Mouse (Mus musculus): Measurements from ENCODE around the gene Fam149a. TPM values are rescaled to one million over a fixed set of nuclear protein-coding genes. Genes with fewer than 3 reads are reported as not detected.

The Fam149a gene
- polyA plus RNA-seq, 1 experiment from 2014 or later: 11.4 TPM

- 63% methylated on average over 6 of the region's 6 CpGs for WGBS
- Histone ChIP-seq H3K4me1 (peaks cover 7% of the 10 kb centered on the region; the same call in 1 of the 2 replicates), H3K4me3 (no peak overlapping the region), H3K27me3 (no peaks in the 10 kb centered on the region), H3K4me2 (no peak overlapping the region), H3K36me3 (no peaks in the 10 kb centered on the region), H3K27ac (no peak overlapping the region), H3K9me3 (no peaks in the 10 kb centered on the region), H3K9ac (no peak overlapping the region)
- no peak for ATAC-seq (ENCODE audit: borderline replicate concordance, extremely low read depth, low FRiP score, low TSS enrichment)
Observed at GRCm38 (mm10) chr8:45362323-45362722, 19.8 kb downstream of the Fam149a start.

- Histone ChIP-seq H3K4me2 (peak overlapping the region; percentile 93), H3K4me3 (peak overlapping the region; percentile 70), H3K27ac (no peak overlapping the region), H3K9me3 (no peaks in the 10 kb centered on the region), H3K27me3 (no peaks in the 10 kb centered on the region), H3K36me3 (no peaks in the 10 kb centered on the region), H3K9ac (no peak overlapping the region), H3K4me1 (peaks cover 7% of the 10 kb centered on the region; the same call in 1 of the 2 replicates)
- 74% methylated on average over 6 of the region's 6 CpGs for WGBS
- ATAC-seq (ENCODE audit: borderline replicate concordance, extremely low read depth, low FRiP score, low TSS enrichment): no peak
Observed at GRCm38 (mm10) chr8:45359091-45359605, 22.9 kb downstream of the Fam149a start.

- ATAC-seq (ENCODE audit: borderline replicate concordance, extremely low read depth, low FRiP score, low TSS enrichment): peak; percentile 86
- Histone ChIP-seq H3K27me3 (no peaks in the 10 kb centered on the region), H3K4me2 (peak overlapping the region; percentile 93), H3K4me3 (peak overlapping the region; percentile 70), H3K9ac (peak overlapping the region; percentile 68), H3K36me3 (no peaks in the 10 kb centered on the region), H3K9me3 (no peaks in the 10 kb centered on the region), H3K4me1 (peaks cover 7% of the 10 kb centered on the region; the same call in 1 of the 2 replicates), H3K27ac (peak overlapping the region; percentile 56; the same call in 1 of the 2 replicates)
- WGBS: 3% methylated on average over 49 of the region's 49 CpGs
Observed at GRCm38 (mm10) chr8:45358132-45358918, 23.8 kb downstream of the Fam149a start.

- Histone ChIP-seq H3K9ac (no peak overlapping the region), H3K9me3 (no peaks in the 10 kb centered on the region), H3K4me1 (peaks cover 7% of the 10 kb centered on the region; the same call in 1 of the 2 replicates), H3K27me3 (no peaks in the 10 kb centered on the region), H3K4me3 (no peak overlapping the region), H3K27ac (no peak overlapping the region), H3K36me3 (no peaks in the 10 kb centered on the region), H3K4me2 (no peak overlapping the region)
- ATAC-seq (ENCODE audit: borderline replicate concordance, extremely low read depth, low FRiP score, low TSS enrichment): no peak
- WGBS: 84% methylated on average over 6 of the region's 6 CpGs
Observed at GRCm38 (mm10) chr8:45355809-45356208, 26.3 kb downstream of the Fam149a start.

- Histone ChIP-seq H3K27me3 (no peaks in the 10 kb centered on the region), H3K9ac (no peak overlapping the region), H3K9me3 (no peaks in the 10 kb centered on the region), H3K36me3 (no peaks in the 10 kb centered on the region), H3K4me1 (no peaks in the 10 kb centered on the region), H3K27ac (no peak overlapping the region), H3K4me3 (no peak overlapping the region), H3K4me2 (no peak overlapping the region)
- 14% methylated on average over 6 of the region's 6 CpGs for WGBS
- 0 out of 2 replicates have a peak, but pooled peaks have one; percentile 39 for ATAC-seq (ENCODE audit: borderline replicate concordance, extremely low read depth, low FRiP score, low TSS enrichment)
Observed at GRCm38 (mm10) chr8:45345031-45345430, 37.1 kb downstream of the Fam149a start.

GRCm38 (mm10) chr8:45344298-45344697 lies 37.8 kb downstream of the Fam149a start:
- H3K9me3 ChIP-seq: no peaks in the 10 kb centered on the region
- no peak overlapping the region for H3K9ac ChIP-seq
- H3K4me3 ChIP-seq: no peak overlapping the region
- no peak overlapping the region for H3K4me2 ChIP-seq
- ATAC-seq (ENCODE audit: borderline replicate concordance, extremely low read depth, low FRiP score, low TSS enrichment): no peak
- H3K36me3 ChIP-seq: no peaks in the 10 kb centered on the region
- WGBS: 94% methylated on average over 8 of the region's 8 CpGs
- H3K27ac ChIP-seq: no peak overlapping the region
- no peaks in the 10 kb centered on the region for H3K27me3 ChIP-seq
- H3K4me1 ChIP-seq: no peaks in the 10 kb centered on the region

- Histone ChIP-seq H3K27ac (no peak overlapping the region), H3K9ac (no peak overlapping the region), H3K4me3 (no peak overlapping the region), H3K9me3 (no peaks in the 10 kb centered on the region), H3K4me1 (no peaks in the 10 kb centered on the region), H3K27me3 (no peaks in the 10 kb centered on the region), H3K36me3 (no peaks in the 10 kb centered on the region), H3K4me2 (no peak overlapping the region)
- no peak for ATAC-seq (ENCODE audit: borderline replicate concordance, extremely low read depth, low FRiP score, low TSS enrichment)
- 85% methylated on average over 12 of the region's 12 CpGs for WGBS
Observed at GRCm38 (mm10) chr8:45341630-45342628, 40.2 kb downstream of the Fam149a start.

GRCm38 (mm10) chr8:45333493-45333892 lies 48.6 kb downstream of the Fam149a start:
- Histone ChIP-seq H3K27ac (no peak overlapping the region), H3K4me1 (peaks cover 8% of the 10 kb centered on the region; the same call in 1 of the 2 replicates), H3K9me3 (no peaks in the 10 kb centered on the region), H3K4me2 (peak overlapping the region; percentile 94), H3K27me3 (no peaks in the 10 kb centered on the region), H3K4me3 (peak overlapping the region; percentile 72), H3K36me3 (no peaks in the 10 kb centered on the region), H3K9ac (peak overlapping the region; percentile 60)
- ATAC-seq (ENCODE audit: borderline replicate concordance, extremely low read depth, low FRiP score, low TSS enrichment): no peak; the same call in 1 of the 2 replicates
- WGBS: 4% methylated on average over 8 of the region's 8 CpGs

GRCm38 (mm10) chr8:45332685-45333409 lies 49.2 kb downstream of the Fam149a start, which contains the start of gene Cyp4v3:
Cyp4v3 (minus strand) TSS chr8:45333216.
- under 1% methylated on average over 44 of the region's 44 CpGs for WGBS
- Histone ChIP-seq H3K4me2 (peak within 1 kb of the TSS; percentile 94), H3K9ac (peak within 1 kb of the TSS; percentile 60), H3K27ac (no peak within 1 kb of the TSS), H3K27me3 (no peaks in the 10 kb centered on the region), H3K36me3 (no peaks in the 10 kb centered on the region), H3K4me3 (peak within 1 kb of the TSS; percentile 72), H3K9me3 (no peaks in the 10 kb centered on the region), H3K4me1 (peaks cover 8% of the 10 kb centered on the region; the same call in 1 of the 2 replicates)
- peak; percentile 69; the same call in 1 of the 2 replicates for ATAC-seq (ENCODE audit: borderline replicate concordance, extremely low read depth, low FRiP score, low TSS enrichment)

- Histone ChIP-seq H3K27me3 (no peaks in the 10 kb centered on the region), H3K4me3 (no peak overlapping the region), H3K9me3 (no peaks in the 10 kb centered on the region), H3K4me2 (no peak overlapping the region), H3K4me1 (peaks cover 8% of the 10 kb centered on the region; the same call in 1 of the 2 replicates), H3K27ac (no peak overlapping the region), H3K36me3 (no peaks in the 10 kb centered on the region), H3K9ac (no peak overlapping the region)
- 68% methylated on average over 3 of the region's 3 CpGs for WGBS
- ATAC-seq (ENCODE audit: borderline replicate concordance, extremely low read depth, low FRiP score, low TSS enrichment): no peak
Observed at GRCm38 (mm10) chr8:45330856-45331255, 51.2 kb downstream of the Fam149a start.

Measured in lung, embryonic 15.5 days (tissue).